Comparison of ENCODE assay signal across 8 mouse cellular contexts in the genomic region with DNA sequence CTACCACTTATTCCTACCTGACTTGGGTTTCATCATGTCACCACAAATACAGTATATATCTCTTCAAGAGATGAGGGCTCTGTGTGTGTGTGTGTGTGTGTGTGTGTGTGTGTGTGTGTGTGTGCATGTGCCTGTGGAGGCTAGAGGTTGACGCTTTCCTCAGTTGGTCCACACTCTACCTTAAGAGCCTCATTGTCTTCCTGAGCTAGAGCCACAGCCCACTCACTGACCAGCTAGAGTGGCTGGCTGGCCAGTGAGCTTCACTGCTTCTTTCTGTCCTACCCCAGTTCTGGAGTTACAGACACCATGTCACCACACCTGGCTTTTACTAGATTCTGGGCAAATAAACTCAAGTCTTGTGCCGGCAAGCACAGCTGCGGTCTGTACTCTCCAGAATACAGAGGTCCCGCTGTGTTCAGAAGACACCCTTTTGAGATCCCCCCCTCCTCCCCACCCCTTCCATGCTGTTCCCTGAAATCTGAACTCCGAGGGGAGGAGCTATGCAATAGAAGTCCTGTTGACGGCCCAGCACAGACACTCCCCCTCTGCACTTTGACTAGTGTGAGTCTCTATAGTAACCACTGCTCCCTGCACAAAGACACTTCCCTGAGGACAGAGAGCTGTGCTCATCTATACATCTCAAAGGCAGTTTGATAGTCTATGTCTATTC. TPM values are rescaled to one million over a fixed set of nuclear protein-coding genes. Genes with fewer than 3 reads are reported as not detected.
DNase-seq lines count a peak whose midpoint lies in the region; ATAC-seq and TF ChIP-seq lines count a peak whose summit lies in the region.

No protein-coding gene starts in this region.

- H3K27me3 ChIP-seq in lung, embryonic 14.5 days (ENCODE audit: insufficient read depth, low read length): no peaks in the 10 kb centered on the region
- no peaks in the 10 kb centered on the region for H3K27me3 ChIP-seq in intestine, postnatal 0 days (replicated peaks; ENCODE audit: control insufficient read depth, insufficient read depth, low read length)
- H3K27me3 ChIP-seq in liver, postnatal 0 days (ENCODE audit: insufficient read depth, low read length): no peaks in the 10 kb centered on the region
- H3K27me3 ChIP-seq in stomach, embryonic 15.5 days (replicated peaks): no peaks in the 10 kb centered on the region

- H3K4me1 ChIP-seq in lung, embryonic 14.5 days (ENCODE audit: insufficient read depth): peaks cover 10% of the 10 kb centered on the region
- 0 out of 2 replicates have a peak, but pooled peaks cover 3% of the 10 kb centered on the region for H3K4me1 ChIP-seq in lung, adult 2 months (ENCODE audit: control insufficient read depth, insufficient read depth, low read length)
- H3K4me1 ChIP-seq in intestine, postnatal 0 days (replicated peaks; ENCODE audit: control insufficient read depth, insufficient read depth, low read length): no peaks in the 10 kb centered on the region
- H3K4me1 ChIP-seq in liver, postnatal 0 days (ENCODE audit: insufficient read depth): no peaks in the 10 kb centered on the region
- H3K4me1 ChIP-seq in stomach, embryonic 15.5 days: peaks cover 4% of the 10 kb centered on the region; the same call in 1 of the 2 replicates

- no peaks in the 10 kb centered on the region for H3K36me3 ChIP-seq in lung, embryonic 14.5 days (ENCODE audit: insufficient read depth)
- no peaks in the 10 kb centered on the region for H3K36me3 ChIP-seq in intestine, postnatal 0 days (ENCODE audit: control insufficient read depth, insufficient read depth)
- H3K36me3 ChIP-seq in liver, postnatal 0 days (replicated peaks; ENCODE audit: insufficient read depth, low read length): no peaks in the 10 kb centered on the region
- no peaks in the 10 kb centered on the region for H3K36me3 ChIP-seq in stomach, embryonic 15.5 days

- peak; percentile 99 for ATAC-seq in lung, embryonic 14.5 days (ENCODE audit: insufficient read depth)
- ATAC-seq in intestine, postnatal 0 days: peak; percentile 85
- ATAC-seq in liver, postnatal 0 days: peak; percentile 88
- ATAC-seq in stomach, embryonic 15.5 days (ENCODE audit: insufficient read depth, low FRiP score, low read depth): peak; percentile 96

- no peak overlapping the region for H3K9ac ChIP-seq in lung, embryonic 14.5 days
- no peak overlapping the region for H3K9ac ChIP-seq in intestine, postnatal 0 days (ENCODE audit: low read depth, low read length)
- H3K9ac ChIP-seq in liver, postnatal 0 days (replicated peaks): no peak overlapping the region
- H3K9ac ChIP-seq in stomach, embryonic 15.5 days: no peak overlapping the region

- H3K9me3 ChIP-seq in lung, embryonic 14.5 days (ENCODE audit: low read depth, low read length): 0 out of 2 replicates have a peak, but pooled peaks cover 4% of the 10 kb centered on the region
- no peaks in the 10 kb centered on the region for H3K9me3 ChIP-seq in intestine, postnatal 0 days (ENCODE audit: control insufficient read depth)
- H3K9me3 ChIP-seq in liver, postnatal 0 days (ENCODE audit: low read length): no peaks in the 10 kb centered on the region
- no peaks in the 10 kb centered on the region for H3K9me3 ChIP-seq in stomach, embryonic 15.5 days

- TF ChIP-seq POLR2A in lung, adult 2 months (IDR thresholded peaks at IDR 0.05; ENCODE audit: borderline replicate concordance, extremely low read depth, low read depth, low read length): no peak

- no peak overlapping the region for H3K4me3 ChIP-seq in lung, embryonic 14.5 days (ENCODE audit: low read depth, low read length)
- no peak overlapping the region for H3K4me3 ChIP-seq in lung, adult 2 months (replicated peaks; ENCODE audit: extremely low read depth, low read depth, low read length)
- no peak overlapping the region for H3K4me3 ChIP-seq in intestine, postnatal 0 days (ENCODE audit: low read depth, low read length)
- H3K4me3 ChIP-seq in liver, postnatal 0 days (ENCODE audit: low read depth, low read length): no peak overlapping the region
- H3K4me3 ChIP-seq in stomach, embryonic 15.5 days (replicated peaks): no peak overlapping the region

- no peak for TF ChIP-seq CTCF in lung, embryonic 14.5 days (IDR thresholded peaks at IDR 0.05; ENCODE audit: low read depth)
- TF ChIP-seq CTCF in lung, adult 2 months (IDR thresholded peaks at IDR 0.05; ENCODE audit: insufficient read depth, low read length): no peak
- no peak for TF ChIP-seq CTCF in intestine, postnatal 0 days (IDR thresholded peaks at IDR 0.05; ENCODE audit: low read depth)
- TF ChIP-seq CTCF in liver, postnatal 0 days (IDR thresholded peaks at IDR 0.05; ENCODE audit: low read depth): no peak

- WGBS in lung, embryonic 14.5 days: 5% methylated on average over 6 of the region's 6 CpGs
- WGBS in lung, adult 2 months: 10% methylated on average over 6 of the region's 6 CpGs
- WGBS in intestine, postnatal 0 days: 7% methylated on average over 6 of the region's 6 CpGs
- 23% methylated on average over 6 of the region's 6 CpGs for WGBS in liver, postnatal 0 days (ENCODE audit: insufficient replicate concordance)
- 6% methylated on average over 6 of the region's 6 CpGs for WGBS in stomach, embryonic 15.5 days

- no peak for TF ChIP-seq EP300 in liver, postnatal 0 days (IDR thresholded peaks at IDR 0.05; ENCODE audit: low read depth)

- peak; percentile 88 for DNase-seq in lung, embryonic 14.5 days
- DNase-seq in lung, adult 2 months: no peak
- peak; percentile 78 for DNase-seq in forelimb bud, embryonic 11.5 days (ENCODE audit: low read depth, low spot score)
- DNase-seq in liver, postnatal 0 days: peak; percentile 38
- DNase-seq in spleen, postnatal 36 days (ENCODE audit: low spot score in 2 of 2): no peak
- no peak for DNase-seq in layer of hippocampus, adult 18-20 months (ENCODE audit: low spot score in 2 of 2)

- peak overlapping the region; percentile 42; the same call in 1 of the 2 replicates for H3K27ac ChIP-seq in lung, embryonic 14.5 days (ENCODE audit: low read depth)
- H3K27ac ChIP-seq in intestine, postnatal 0 days (ENCODE audit: low read depth, low read length): no peak overlapping the region
- H3K27ac ChIP-seq in liver, postnatal 0 days (ENCODE audit: low read depth): no peak overlapping the region
- H3K27ac ChIP-seq in stomach, embryonic 15.5 days: 0 out of 2 replicates have a peak overlapping the region, but pooled peaks have one; percentile 12

- H3K4me2 ChIP-seq in lung, embryonic 14.5 days: peak overlapping the region; percentile 50
- peak overlapping the region; percentile 52 for H3K4me2 ChIP-seq in intestine, postnatal 0 days (replicated peaks; ENCODE audit: low read depth)
- H3K4me2 ChIP-seq in liver, postnatal 0 days (ENCODE audit: low read depth, low read length): peak overlapping the region; percentile 55
- peak overlapping the region; percentile 33 for H3K4me2 ChIP-seq in stomach, embryonic 15.5 days

RNA-seq across cellular contexts. Expression of a gene that starts 39.0 kb away (rescaled TPM):
- 8.4 and 8.5 TPM in 2 replicates for polyA plus RNA-seq in lung, embryonic 14.5 days (2014; fragmentation: Nextera tagmentation; extraction: Ambion mirVana)
- polyA plus RNA-seq in lung, adult 2 months (2012; rRNA removed): 3.7 and 6.5 TPM in 2 replicates
- polyA plus RNA-seq in intestine, postnatal 0 days (2015; fragmentation: Nextera tagmentation; extraction: Ambion mirVana): 8.5 and 9.0 TPM in 2 replicates
- polyA plus RNA-seq in liver, postnatal 0 days (2015; fragmentation: Nextera tagmentation; extraction: Ambion mirVana): 3.5 and 4.1 TPM in 2 replicates
- polyA plus RNA-seq in stomach, embryonic 15.5 days (2015; fragmentation: Nextera tagmentation; extraction: Ambion mirVana): 10.6 and 11.3 TPM in 2 replicates
- 10 to 100 TPM; 46.6 to 51.4 TPM for total RNA-seq in layer of hippocampus, adult 18-20 months (2021)

Comparison
In these comparisons a context has a peak if more than half of its experiments do, and no peak if none do; other contexts are left out.
1. DNase-seq: peak in lung, embryonic 14.5 days (single experiment), forelimb bud, embryonic 11.5 days (single experiment) and liver, postnatal 0 days (single experiment); none in lung, adult 2 months (single experiment), spleen, postnatal 36 days (0 of 2) and layer of hippocampus, adult 18-20 months (0 of 2).
2. H3K27ac ChIP-seq: peak in lung, embryonic 14.5 days (single experiment) and stomach, embryonic 15.5 days (single experiment); none in intestine, postnatal 0 days (single experiment) and liver, postnatal 0 days (single experiment).
3. Peak in every context shown above with its lines, with median percentiles within 50 percentile points of each other: ATAC-seq and H3K4me2 ChIP-seq.